Mouse (Mus musculus) hematopoietic stem cell, adult 5-6 weeks (primary cell): ENCODE measurements around the gene Dhx15. TPM values are rescaled to one million over a fixed set of nuclear protein-coding genes. Genes with fewer than 3 reads are reported as not detected.

ENCODE experiments used
- ATAC-seq, 2 experiments: fragments of 125-278 bp in 1 of 2; replicated peaks in 1 of 2; 2 replicates each; pipeline ENCODE4 v1.8.0; 2016 to 2017; ENCODE audit warnings: inconsistent platforms in 2 of 2, mild to moderate bottlenecking in 2 of 2, moderate number of reproducible peaks in 2 of 2, low read depth in 1 of 2, moderate TSS enrichment in 1 of 2; ENCODE audit not compliant: low FRiP score in 2 of 2, poor library complexity in 2 of 2, severe bottlenecking in 2 of 2, insufficient read depth in 1 of 2, low TSS enrichment in 1 of 2
- total RNA-seq: library from RNA; stranded (forward); fragments of 172-1452, 232-1000 nt; gene quantifications from 2 replicates; pipeline ENCODE4 v1.2.3, GENCODE M21; 2017

Dhx15 gene
- total RNA-seq, 1 experiment from 2014 or later, result 389 TPM

- ATAC-seq, result peak; percentile 65 to 85; a peak in 3 of 4 replicates
Observed at GRCm38 (mm10) chr5:52177326-52177725, 13.0 kb downstream of the Dhx15 start.

- ATAC-seq, result peak; percentile 59 to 75
Observed at GRCm38 (mm10) chr5:52168468-52168867, 21.8 kb downstream of the Dhx15 start.

GRCm38 (mm10) chr5:52149138-52149537, 41.2 kb downstream of the Dhx15 start:
- no peak for ATAC-seq

- no peak for ATAC-seq
Observed at GRCm38 (mm10) chr5:52147141-52147540, 43.2 kb downstream of the Dhx15 start.

- no peak for ATAC-seq
Observed at GRCm38 (mm10) chr5:52145684-52146083, 44.6 kb downstream of the Dhx15 start.

- peak; percentile 84 to 93 for ATAC-seq
Observed at GRCm38 (mm10) chr5:52141936-52142335, 48.4 kb downstream of the Dhx15 start.

GRCm38 (mm10) chr5:52138819-52139218, 51.5 kb downstream of the Dhx15 start:
- no peak for ATAC-seq

GRCm38 (mm10) chr5:52138134-52138533, 52.2 kb downstream of the Dhx15 start:
- ATAC-seq, result peak; percentile 45 to 48; a peak in 3 of 4 replicates

GRCm38 (mm10) chr5:52135460-52136141, 54.7 kb downstream of the Dhx15 start:
- no peak for ATAC-seq

GRCm38 (mm10) chr5:52132840-52133239, 57.5 kb downstream of the Dhx15 start:
- ATAC-seq, result peak in 1 of 2 experiments; percentile 36; a peak in 1 of 4 replicates

- peak; percentile 28 to 69; a peak in 2 of 4 replicates for ATAC-seq
Observed at GRCm38 (mm10) chr5:52132092-52132491, 58.2 kb downstream of the Dhx15 start.

- no peak for ATAC-seq
Observed at GRCm38 (mm10) chr5:52131389-52131788, 58.9 kb downstream of the Dhx15 start.

- ATAC-seq, result no peak
Observed at GRCm38 (mm10) chr5:52130496-52130895, 59.8 kb downstream of the Dhx15 start.

GRCm38 (mm10) chr5:52126263-52126662, 64.1 kb downstream of the Dhx15 start:
- no peak for ATAC-seq

- no peak for ATAC-seq
Observed at GRCm38 (mm10) chr5:52125854-52126253, 64.5 kb downstream of the Dhx15 start.

GRCm38 (mm10) chr5:52122146-52122545, 68.2 kb downstream of the Dhx15 start:
- no peak for ATAC-seq

GRCm38 (mm10) chr5:52119822-52120221, 70.5 kb downstream of the Dhx15 start:
- peak in 1 of 2 experiments; percentile 31; a peak in 2 of 4 replicates for ATAC-seq

- ATAC-seq, result peak in 1 of 2 experiments; percentile 47; a peak in 1 of 4 replicates
Observed at GRCm38 (mm10) chr5:52119192-52119591, 71.1 kb downstream of the Dhx15 start.

- no peak for ATAC-seq
Observed at GRCm38 (mm10) chr5:52117829-52118228, 72.5 kb downstream of the Dhx15 start.
